Mouse (Mus musculus): Measurements from ENCODE around the gene Krtap27-1.

The Krtap27-1 gene

GRCm38 (mm10) chr16:88671571-88671970 lies at the start of gene Krtap27-1:
Krtap27-1 (minus strand) TSS chr16:88671671.
- no peak for DNase-seq (ENCODE audit: low read depth)

GRCm38 (mm10) chr16:88720031-88720430 lies 48.6 kb upstream of the Krtap27-1 start:
- no peak for DNase-seq (ENCODE audit: low read depth)

GRCm38 (mm10) chr16:88716549-88716948 lies 45.1 kb upstream of the Krtap27-1 start:
- DNase-seq (ENCODE audit: low read depth) = no peak

- no peak for DNase-seq (ENCODE audit: low read depth)
Observed at GRCm38 (mm10) chr16:88711245-88711644, 39.8 kb upstream of the Krtap27-1 start.

- no peak for DNase-seq (ENCODE audit: low read depth)
Observed at GRCm38 (mm10) chr16:88710757-88711156, 39.3 kb upstream of the Krtap27-1 start.

GRCm38 (mm10) chr16:88707496-88708012 lies 36.1 kb upstream of the Krtap27-1 start, which contains the start of gene 2310061N02Rik:
2310061N02Rik (minus strand) TSS chr16:88707962.
- DNase-seq (ENCODE audit: low read depth) = no peak

- no peak for DNase-seq (ENCODE audit: low read depth)
Observed at GRCm38 (mm10) chr16:88701072-88701864, 29.8 kb upstream of the Krtap27-1 start.

GRCm38 (mm10) chr16:88696256-88696655 lies 24.8 kb upstream of the Krtap27-1 start:
- no peak for DNase-seq (ENCODE audit: low read depth)

GRCm38 (mm10) chr16:88681282-88681681 lies 9.8 kb upstream of the Krtap27-1 start:
- DNase-seq (ENCODE audit: low read depth) = no peak

GRCm38 (mm10) chr16:88679099-88679498 lies 7.6 kb upstream of the Krtap27-1 start:
- no peak for DNase-seq (ENCODE audit: low read depth)

GRCm38 (mm10) chr16:88657426-88657825 lies 14.0 kb downstream of the Krtap27-1 start:
- no peak for DNase-seq (ENCODE audit: low read depth)

- DNase-seq (ENCODE audit: low read depth) = no peak
Observed at GRCm38 (mm10) chr16:88651952-88652351, 19.5 kb downstream of the Krtap27-1 start.

- no peak for DNase-seq (ENCODE audit: low read depth)
Observed at GRCm38 (mm10) chr16:88651082-88651481, 20.4 kb downstream of the Krtap27-1 start.

- no peak for DNase-seq (ENCODE audit: low read depth)
Observed at GRCm38 (mm10) chr16:88647358-88647846, 24.1 kb downstream of the Krtap27-1 start, which contains the start of gene Krtap26-1. Krtap26-1 (minus strand) TSS chr16:88647796.

GRCm38 (mm10) chr16:88646366-88647111 lies 24.9 kb downstream of the Krtap27-1 start:
- DNase-seq (ENCODE audit: low read depth) = no peak

GRCm38 (mm10) chr16:88640053-88640452 lies 31.4 kb downstream of the Krtap27-1 start:
- DNase-seq (ENCODE audit: low read depth) = no peak

GRCm38 (mm10) chr16:88635142-88635541 lies 36.3 kb downstream of the Krtap27-1 start:
- DNase-seq (ENCODE audit: low read depth) = no peak

GRCm38 (mm10) chr16:88631474-88631873 lies 40.0 kb downstream of the Krtap27-1 start:
- DNase-seq (ENCODE audit: low read depth) = no peak

- no peak for DNase-seq (ENCODE audit: low read depth)
Observed at GRCm38 (mm10) chr16:88627566-88627965, 43.9 kb downstream of the Krtap27-1 start, which contains the start of gene 2310079G19Rik. 2310079G19Rik (minus strand) TSS chr16:88627666.
